Mouse (Mus musculus): Measurements from ENCODE around the gene Gm10271.

Gm10271 gene

DNA sequence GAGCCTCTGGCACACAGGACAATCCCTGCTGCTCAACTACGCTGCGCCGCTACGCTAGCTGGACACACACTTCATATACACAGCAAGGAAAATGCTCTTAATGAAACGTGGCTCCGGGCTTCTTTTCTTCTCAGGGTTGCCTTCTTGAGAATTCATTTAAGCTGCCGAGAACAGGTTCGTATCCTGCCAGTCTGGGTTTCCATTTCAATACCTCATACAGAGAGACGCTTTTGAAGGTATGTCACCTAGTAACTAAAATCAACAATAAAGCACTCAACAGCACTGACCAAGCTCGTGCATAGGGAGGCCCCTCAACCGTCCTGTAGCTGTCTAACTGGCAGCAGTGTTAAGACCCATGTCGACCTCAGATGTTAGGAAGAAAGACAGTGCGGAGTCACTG lies 40.0 kb downstream of the Gm10271 start:
- no peak for DNase-seq (ENCODE audit: low spot score)

DNA sequence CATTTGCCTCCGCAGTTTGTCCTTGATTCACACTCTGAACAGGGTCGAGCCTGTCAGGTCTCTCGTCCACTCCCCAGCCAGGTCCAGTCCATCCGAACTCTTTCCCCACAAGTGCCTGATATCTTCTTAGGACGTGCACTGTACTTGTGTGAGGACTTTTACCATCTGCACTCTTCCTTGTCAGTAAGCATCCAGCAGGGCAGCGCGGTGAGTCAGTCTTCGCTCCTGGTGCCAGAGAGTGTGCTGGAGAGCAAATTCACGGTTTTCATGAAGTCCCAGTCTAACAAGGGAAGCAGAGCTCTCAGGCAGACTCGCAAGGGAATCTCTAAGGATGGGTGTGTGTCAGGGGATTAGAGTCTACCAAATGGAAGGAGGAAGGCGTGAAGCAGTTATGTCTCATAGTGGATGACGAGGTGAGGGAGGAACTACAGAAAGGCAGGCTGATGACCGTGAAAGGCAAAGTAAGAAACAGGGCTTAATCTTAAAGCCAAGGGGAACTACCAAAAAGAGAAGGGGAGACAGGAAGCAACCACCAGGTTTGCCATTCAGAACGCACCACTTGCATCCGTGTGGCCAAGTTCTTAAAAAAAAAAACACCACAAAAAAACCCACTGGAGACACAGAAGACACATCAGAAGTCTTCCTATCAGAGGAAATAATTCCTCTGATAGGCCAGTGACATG lies 40.8 kb downstream of the Gm10271 start:
- DNase-seq (ENCODE audit: low spot score), result no peak

DNA sequence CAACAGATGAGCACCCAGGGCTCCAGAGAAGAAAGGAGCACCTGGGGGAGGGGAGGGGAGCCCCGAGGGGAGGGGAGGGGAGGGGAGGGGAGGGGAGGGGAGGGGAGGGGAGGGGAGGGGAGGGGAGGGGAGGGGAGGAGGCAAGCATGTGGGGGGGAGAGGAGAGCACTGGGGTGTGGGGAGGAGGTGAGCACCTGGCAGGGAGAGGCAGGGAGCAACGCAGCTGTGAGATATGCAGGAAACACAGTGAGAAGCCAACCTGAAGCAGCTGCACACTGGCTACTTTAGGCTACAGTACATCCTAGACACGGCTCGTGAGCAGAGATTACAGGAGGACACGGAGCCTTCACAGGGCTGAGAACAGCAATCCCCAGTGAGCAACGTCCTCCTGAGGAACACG lies 41.5 kb downstream of the Gm10271 start:
- no peak for DNase-seq (ENCODE audit: low spot score)

DNA sequence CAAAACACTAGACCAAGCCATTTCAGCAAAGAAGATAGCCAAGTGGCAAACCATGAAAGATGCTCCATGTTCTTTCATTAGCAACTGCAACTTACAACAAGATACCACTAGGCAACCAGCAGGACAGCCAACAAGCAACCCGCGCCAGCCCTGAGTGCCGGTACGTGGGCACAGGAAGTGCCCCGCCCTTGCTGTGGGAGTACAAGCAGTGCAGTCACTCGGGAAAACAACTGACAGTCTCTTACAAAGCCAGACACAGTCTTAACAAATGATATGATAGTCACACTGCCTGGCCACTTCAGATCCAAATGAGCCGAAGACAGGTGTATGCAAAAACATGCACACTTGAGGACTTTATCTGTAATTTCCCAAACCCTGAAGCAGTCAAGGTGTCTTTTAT lies 41.9 kb downstream of the Gm10271 start:
- DNase-seq (ENCODE audit: low spot score), result no peak

DNA sequence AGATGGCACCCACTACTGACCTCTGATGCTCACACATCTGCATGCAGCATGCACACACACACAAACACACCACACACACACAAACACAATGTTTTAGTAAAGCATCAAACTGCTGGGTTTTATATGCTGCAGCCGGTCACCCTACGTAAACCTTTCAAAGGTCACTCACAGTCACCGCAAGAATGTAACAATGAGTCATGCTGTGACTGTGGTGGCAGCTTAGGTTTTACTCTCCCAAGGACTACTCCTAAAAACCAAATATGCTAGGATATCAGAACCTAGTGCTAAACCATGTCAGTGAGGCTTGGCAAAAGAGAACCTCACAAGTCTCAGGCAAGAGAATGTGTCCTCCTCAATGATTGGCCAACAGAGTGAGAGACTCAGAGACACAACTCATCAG lies 43.6 kb downstream of the Gm10271 start:
- DNase-seq (ENCODE audit: low spot score), result no peak

DNA sequence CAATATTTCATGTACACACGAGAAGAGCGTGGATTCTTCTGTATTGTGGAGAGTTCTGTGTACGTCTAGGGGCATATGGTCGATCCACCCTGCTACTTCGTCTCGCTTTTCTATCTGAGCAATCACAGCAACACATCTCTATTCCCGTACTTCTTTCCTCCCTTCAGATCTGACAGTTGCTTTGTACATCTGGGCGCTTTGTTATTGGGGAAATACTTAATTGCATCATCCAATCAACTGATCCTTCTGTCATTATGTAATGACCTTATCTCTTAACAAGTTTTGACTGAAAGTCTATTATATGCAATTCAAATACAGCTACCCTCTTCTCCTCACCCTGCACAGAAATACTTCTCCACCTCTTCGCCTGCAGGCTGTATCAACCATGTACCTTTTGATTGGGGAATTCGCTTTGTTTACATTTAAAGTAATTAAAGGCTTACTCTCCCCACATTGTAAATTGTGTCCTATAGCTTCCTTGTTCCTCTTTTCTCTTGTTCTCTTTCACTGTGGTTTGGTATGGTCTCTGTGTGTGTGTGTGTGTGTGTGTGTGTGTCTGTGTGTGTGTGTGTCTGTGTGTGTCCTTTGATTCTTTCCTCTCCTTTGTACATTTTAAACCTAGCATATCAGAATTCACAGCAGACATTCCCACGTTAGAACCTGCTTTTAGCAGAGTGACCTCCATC lies 45.8 kb downstream of the Gm10271 start:
- no peak for DNase-seq (ENCODE audit: low spot score)

DNA sequence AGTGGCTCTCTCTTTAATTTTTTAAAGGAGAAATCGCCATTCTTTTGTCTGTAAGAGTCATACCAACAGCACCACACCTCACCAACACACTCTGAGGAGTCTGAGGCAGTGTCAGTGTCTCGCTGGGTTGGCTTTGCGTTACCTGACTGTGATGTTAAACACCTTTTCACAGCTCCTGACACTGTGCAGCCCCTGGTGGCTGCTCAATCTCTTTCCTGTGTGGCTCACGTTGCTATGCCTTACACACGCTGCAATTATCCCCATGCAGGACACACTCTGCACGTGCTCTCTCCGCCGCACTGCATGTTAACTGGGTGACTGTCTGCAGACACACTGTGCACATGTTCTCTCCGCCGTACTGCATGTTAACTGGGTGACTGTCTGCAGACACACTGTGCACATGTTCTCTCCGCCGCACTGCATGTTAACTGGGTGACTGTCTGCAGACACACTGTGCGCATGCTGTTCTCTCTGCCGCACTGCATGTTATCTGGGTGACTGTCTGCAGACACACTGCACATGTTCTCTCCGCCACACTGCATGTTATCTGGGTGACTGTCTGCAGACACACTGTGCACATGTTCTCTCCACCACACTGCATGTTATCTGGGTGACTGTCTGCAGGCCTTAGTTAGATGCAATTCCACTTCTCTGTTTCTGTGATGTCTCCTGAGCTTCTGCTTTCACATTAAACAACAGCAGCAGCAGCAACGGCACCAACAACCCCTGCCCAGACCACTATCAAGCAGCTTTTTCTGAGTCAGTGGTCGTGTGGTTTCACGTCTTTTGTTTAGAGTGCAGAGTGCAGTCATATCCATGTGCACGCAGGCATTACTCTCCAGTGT lies 48.5 kb downstream of the Gm10271 start:
- DNase-seq (ENCODE audit: low spot score), result no peak

DNA sequence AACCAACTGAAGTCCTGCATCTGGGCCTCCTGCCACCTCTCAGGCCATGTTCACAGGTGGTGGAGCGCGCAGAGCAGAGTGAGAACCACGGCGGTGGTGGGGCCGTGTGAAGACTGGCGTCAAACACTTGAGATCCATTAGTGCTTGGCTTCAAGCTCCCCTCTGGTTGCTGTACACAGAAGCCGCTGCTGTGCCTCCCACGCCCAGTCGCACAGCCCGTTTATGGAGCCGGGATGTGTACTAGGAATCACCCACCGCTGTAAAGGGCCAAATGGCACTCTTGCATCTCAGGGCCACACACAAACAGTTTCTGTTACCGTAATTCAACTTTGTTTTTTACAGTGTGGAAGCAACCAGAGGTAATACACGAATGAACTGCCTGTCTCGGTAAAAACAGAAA lies 50.2 kb downstream of the Gm10271 start:
- DNase-seq (ENCODE audit: low spot score), result no peak

DNA sequence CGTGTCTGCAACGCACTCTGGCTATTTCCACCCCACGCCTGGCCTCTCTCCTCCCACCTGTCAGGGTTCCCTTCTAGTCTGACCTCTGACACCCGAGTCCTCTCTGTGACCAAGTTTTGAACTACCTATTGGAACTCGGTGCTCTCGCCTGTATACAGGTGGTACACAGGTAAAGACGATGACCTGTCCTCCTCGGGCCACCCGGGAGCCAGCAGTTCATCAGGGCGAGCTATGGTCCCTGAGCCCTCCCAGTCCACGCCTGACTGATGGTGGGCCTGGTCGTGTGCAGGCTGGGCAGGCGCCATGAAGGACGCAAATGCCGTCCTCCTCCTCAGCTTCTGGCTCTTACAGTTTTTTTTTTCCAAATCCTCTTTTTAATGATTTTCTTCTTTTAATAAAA lies 51.0 kb downstream of the Gm10271 start:
- no peak for DNase-seq (ENCODE audit: low spot score)

DNA sequence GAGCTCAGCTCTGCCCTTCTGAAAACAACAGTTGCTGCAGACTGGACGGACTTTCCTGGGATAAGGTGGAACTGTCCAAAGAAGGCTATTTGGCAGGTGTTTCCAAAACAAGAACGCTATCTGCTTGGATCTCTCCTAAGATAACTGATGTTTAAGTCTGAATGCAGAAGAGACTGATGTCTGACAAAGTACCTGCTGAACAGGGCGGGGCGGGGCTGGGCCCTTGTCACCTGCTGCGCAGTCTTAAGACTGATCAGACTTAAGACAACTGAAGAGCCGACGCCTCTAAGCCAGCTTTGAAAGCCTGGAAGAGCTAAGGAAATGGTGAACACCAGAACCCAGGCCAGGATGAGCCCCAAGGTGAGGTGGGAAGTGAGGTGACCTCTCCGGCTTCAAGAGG lies 51.8 kb downstream of the Gm10271 start:
- no peak for DNase-seq (ENCODE audit: low spot score)

DNA sequence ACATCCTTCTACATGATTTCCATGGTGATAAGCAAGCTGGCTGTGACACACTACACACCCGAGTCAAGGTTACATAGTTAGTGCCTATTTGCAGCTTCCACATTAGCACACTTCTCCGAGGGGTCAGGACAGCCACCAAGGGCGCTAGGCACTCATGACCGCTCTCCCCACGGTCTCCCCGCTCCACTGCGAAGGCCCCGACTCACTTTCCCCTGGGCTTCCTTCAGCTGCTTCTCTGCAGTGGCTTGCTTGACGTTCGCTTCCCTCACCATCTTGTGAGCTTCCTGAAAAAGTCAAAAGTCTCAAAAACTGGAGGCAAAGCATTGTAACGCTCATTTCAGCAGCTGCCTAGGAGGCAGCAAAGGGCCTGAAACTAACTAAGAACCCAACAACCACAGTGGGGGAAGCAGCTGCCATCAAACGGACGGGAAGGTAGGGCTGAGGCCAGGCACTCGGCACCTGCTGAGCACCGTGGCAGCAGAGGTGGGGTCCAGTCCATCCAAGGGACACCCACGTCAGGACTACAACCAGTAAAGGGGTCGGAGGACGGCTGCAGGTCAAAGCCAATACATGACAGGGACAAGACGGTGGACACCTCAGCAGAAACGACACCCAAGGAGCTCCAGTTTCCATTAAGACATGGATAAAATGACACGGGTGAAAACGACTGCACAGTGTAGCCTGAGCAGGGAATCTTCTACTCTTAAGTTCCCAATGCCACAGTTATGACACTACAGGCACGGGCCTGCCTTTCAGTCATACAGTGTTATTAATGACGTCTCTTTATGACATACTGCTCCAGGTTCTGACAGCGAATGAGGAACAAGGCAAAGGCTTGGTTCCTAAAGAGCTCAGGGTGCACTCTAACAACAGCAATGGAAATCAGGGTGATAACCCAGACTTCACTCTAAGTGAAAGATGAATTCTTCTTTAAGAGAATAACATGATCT lies 52.8 kb downstream of the Gm10271 start:
- DNase-seq (ENCODE audit: low spot score), result no peak

DNA sequence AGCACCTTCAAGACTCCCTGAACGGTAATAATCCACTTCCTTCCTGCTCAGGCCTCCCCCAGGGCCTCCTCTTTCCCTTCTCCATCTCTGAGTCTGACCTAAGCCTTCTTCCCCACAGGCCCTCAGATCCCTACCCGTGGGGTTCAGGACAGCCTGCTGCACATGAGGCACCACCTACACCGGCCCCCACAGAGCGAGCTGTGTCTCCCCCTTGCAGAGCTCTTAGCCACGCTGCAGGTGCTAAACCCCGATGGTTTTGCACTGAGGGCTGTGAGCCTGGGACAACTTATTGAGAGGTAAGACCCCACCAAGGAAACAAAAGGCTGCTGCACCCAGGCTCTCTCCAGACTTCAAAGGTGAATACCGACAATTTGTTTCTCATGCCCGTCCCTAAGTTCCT lies 55.8 kb downstream of the Gm10271 start:
- no peak for DNase-seq (ENCODE audit: low spot score)

DNA sequence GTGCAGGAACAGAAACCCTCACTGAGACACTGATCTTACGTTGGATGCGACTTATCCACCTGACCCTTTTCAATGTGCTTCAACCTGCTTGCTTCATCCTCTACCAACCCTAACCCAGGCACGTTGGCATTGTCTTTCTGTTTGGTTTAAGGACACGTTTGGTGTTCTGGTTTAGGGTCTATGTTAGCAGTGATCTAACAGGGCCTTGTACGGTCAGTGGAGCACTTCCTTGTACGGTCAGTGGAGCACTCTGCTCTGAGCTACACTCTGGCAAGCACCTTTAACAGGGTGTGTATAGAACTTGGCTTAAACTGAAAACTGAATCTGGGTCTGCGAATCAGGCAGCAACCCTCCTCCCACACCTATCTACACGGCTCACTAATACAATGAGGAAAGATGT lies 57.1 kb downstream of the Gm10271 start:
- DNase-seq (ENCODE audit: low spot score), result no peak

DNA sequence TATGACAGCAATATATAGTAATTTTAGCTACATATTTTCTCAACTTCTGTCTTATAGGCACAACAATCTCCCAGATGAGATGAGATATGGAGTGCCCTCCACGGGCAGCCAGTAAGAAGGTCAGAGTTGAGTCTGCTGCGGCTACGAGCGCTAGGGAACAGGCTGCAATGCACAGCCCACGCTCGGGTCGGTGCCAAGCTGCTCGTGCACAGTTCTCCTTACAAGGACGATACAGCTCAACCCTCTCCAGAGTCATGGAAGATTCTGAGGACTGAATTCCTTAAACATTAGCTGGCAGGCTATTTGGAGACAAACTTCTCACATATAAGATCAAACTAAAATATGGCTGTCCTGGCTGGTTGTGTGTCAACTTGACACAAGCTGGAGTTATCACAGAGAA lies 57.8 kb downstream of the Gm10271 start:
- no peak for DNase-seq (ENCODE audit: low spot score)

DNA sequence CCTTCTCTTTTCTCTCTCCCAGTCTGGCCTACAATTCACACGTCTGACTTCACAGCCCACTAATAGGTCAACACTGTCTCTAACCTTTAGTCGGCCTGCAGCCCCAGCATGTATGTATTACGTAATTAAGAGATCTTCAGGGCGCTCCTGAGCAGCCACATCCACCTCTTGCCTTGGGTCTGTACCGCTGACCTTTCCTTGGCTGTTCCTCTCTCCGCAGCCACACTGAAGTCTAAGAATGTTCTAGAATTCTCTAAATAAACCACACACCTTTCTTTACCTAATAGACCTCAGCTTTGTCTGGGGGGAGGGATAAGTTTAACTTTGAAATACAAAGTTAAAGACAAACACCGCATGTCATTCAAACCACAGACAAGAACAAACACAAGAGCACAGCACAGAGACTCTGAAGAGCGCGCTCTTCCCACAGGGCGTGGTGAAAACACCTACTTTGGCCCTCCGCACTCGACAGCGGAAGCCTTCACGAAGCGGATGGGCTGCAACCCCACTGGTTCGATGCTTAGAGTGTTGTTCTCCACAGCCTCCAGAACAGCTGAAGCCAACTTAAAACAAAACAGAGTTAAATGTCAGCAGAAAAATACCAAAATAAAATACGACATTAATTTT lies 58.6 kb downstream of the Gm10271 start:
- no peak for DNase-seq (ENCODE audit: low spot score)

DNA sequence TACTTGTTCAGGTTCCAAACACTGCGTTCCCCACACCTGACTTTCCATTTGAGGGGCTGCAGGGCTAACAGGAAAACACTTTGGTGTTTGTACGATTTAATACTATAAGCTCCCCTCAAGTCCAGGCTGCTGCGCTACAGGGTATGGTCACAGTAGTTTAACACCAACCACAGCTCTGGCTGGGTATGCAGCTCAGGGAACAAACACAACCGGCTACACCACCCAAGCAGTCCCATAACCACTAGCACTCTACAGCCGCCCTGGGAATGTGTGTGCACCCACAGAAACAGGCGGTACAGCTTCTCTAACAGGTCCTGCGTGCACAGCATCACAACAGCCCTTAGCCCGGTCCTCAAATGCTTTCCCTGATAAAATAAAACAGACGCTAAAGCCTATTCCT lies 59.6 kb downstream of the Gm10271 start:
- DNase-seq (ENCODE audit: low spot score), result no peak

DNA sequence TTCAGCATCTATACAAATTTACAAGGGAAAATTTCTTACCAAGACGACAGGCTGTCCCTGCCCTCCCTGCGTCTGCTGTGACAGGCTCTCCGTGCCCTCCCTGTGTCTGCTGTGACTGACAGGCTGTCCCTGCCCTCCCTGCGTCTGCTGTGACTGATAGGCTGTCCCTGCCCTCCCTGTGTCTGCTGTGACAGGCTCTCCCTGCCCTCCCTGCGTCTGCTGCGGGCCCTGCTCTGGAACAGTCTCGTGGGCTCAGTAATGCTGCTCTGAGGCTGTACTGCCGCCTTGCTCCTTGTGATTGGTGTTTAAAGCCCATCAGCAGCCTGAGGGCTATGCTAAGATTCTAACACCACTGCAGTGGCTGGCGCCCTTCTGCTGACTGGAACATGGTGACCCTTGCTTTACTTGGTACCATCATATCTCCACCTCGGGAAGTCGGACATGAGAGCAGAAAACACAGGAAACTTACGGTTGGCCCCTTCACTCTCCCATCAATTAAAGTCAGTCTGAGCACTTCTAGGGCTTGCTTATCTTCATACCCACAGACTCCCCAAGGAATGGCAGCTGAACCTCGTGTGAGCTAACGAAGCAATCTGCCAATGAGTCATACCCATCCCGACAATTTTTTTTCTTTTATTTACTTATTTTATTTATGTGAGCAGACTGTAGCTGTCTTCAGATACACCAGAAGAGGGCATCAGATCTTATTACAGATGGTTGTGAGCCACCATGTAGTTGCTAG lies 63.3 kb downstream of the Gm10271 start:
- no peak for DNase-seq (ENCODE audit: low spot score)

Data from embryo, embryonic 10.5 days (tissue).